Mouse (Mus musculus): Measurements from ENCODE around the gene Rab11fip4. TPM values are rescaled to one million over a fixed set of nuclear protein-coding genes. Genes with fewer than 3 reads are reported as not detected.

Rab11fip4 gene
- polyA plus RNA-seq, 3 experiments from 2014 or later: 10.3 to 14.3 (median 12.6) TPM

DNA sequence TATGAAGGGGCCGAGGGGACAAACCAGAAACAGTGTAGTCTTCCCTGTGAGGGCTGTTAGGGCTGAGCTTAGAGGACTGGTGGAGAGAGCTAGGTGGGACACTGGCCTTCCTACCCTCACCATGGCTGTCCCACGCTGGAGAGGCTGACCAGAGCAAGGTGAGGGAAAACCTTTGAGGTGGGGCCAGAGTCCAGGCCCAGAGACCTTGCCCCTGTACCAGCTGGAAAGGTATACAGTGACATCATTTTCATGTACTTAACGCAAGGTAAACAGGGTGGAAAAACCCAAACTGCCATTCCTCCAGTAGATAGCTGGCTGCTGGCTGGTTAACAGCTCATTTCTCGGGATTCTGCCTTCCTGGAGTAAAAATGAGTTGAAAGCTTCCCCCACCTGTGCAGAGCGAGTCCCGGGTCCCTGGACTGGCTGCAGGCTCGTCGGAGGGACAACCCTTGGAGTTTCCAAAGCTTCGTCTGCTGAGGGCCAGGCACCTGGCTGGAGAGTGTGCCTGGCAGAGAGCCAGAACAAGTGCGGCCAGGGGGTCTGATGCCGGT lies 155.6 kb downstream of the Rab11fip4 start:
- ATAC-seq: no peak

Other genes with a start within 250 kb of the Rab11fip4 start
- gene Omg, start 87.1 kb upstream of the Rab11fip4 start, polyA plus RNA-seq (2017; shearing (Covaris generic)): under 1 TPM; 0.20 to 0.75 (median 0.31) TPM
- 10 to 100 TPM; 81.8 to 99.4 (median 98.7) TPM for gene Evi2b, start 67.5 kb upstream of the Rab11fip4 start, polyA plus RNA-seq (2017; shearing (Covaris generic))
- gene Evi2, start 60.6 kb upstream of the Rab11fip4 start, polyA plus RNA-seq (2017; shearing (Covaris generic)): 1 to 10 TPM; 7.2 to 8.4 (median 7.2) TPM
- 10 to 100 TPM; 63.8 to 92.4 (median 76.7) TPM for gene Evi2a, start 60.6 kb upstream of the Rab11fip4 start, polyA plus RNA-seq (2017; shearing (Covaris generic))

Measured in inflammation-experienced regulatory T-cells, adult 6 months (primary cell).